Mouse (Mus musculus) stomach, embryonic 16.5 days (tissue): ENCODE data around the gene Vtcn1. TPM values are rescaled to one million over a fixed set of nuclear protein-coding genes. Genes with fewer than 3 reads are reported as not detected.

ENCODE experiments used
- ATAC-seq: fragments of 200-750 bp; cut with Nextera tagmentation; 2 replicates; pipeline ENCODE4 v1.8.0; 2017; ENCODE audit warnings: moderate number of reproducible peaks, moderate TSS enrichment; ENCODE audit not compliant: insufficient read depth, low FRiP score
- H3K27ac ChIP-seq: fragments of 300-500 bp; sonication (generic); 2 replicates; pipeline ENCODE4 v1.5.1; 2014; ENCODE audit warnings: low read length
- H3K27me3 ChIP-seq: fragments of 300-500 bp; sonication (generic); 2 replicates; pipeline ENCODE4 v1.6.1; 2014; ENCODE audit warnings: low read length, control low read depth, mixed read lengths; ENCODE audit not compliant: control insufficient read depth, insufficient read depth
- H3K36me3 ChIP-seq: fragments of 300-500 bp; sonication (generic); 2 replicates; pipeline ENCODE4 v1.6.1; 2014; ENCODE audit warnings: low read length; ENCODE audit not compliant: control insufficient read depth, insufficient read depth
- H3K4me1 ChIP-seq: fragments of 300-500 bp; sonication (generic); 2 replicates; pipeline ENCODE4 v1.6.1; 2014; ENCODE audit warnings: low read length, control low read depth, mixed read lengths; ENCODE audit not compliant: control insufficient read depth, insufficient read depth
- H3K4me2 ChIP-seq: fragments of 300-500 bp; sonication (generic); 2 replicates; pipeline ENCODE4 v1.6.1; 2014; ENCODE audit warnings: low read depth, low read length, mixed read lengths
- H3K4me3 ChIP-seq: fragments of 300-500 bp; sonication (generic); replicated peaks from 2 replicates; pipeline ENCODE4 v1.5.1; 2014; ENCODE audit warnings: mild to moderate bottlenecking, low read length
- H3K9ac ChIP-seq: fragments of 300-500 bp; sonication (generic); 2 replicates; pipeline ENCODE4 v1.6.1; 2014; ENCODE audit warnings: low read length
- H3K9me3 ChIP-seq: fragments of 300-500 bp; sonication (generic); replicated peaks from 2 replicates; pipeline ENCODE4 v1.6.1; 2016; ENCODE audit warnings: low read length, control low read depth; ENCODE audit not compliant: control insufficient read depth
- WGBS: fragments of 180-500 bp; shearing (Covaris S2); extraction: QIAGEN DNeasy Blood & Tissue Kit; methylation state at CpG from one replicate; pipeline ENCODE4 v1.1.7; 2014; 5-methylcytosine and 5-hydroxymethylcytosine counted together
- polyA plus RNA-seq: library from polyadenylated mRNA; unstranded; fragments of >200 nt; fragmentation: Nextera tagmentation; extraction: Ambion mirVana; gene quantifications from 2 replicates; pipeline ENCODE4 v1.2.1, GENCODE M21; 2015

Vtcn1 gene
- polyA plus RNA-seq, 1 experiment from 2014 or later: 2.1 TPM

GRCm38 (mm10) chr3:100906916-100907315 is 81.7 kb downstream of the Vtcn1 start:
- WGBS: 34% methylated on average over 3 of the region's 3 CpGs
- ATAC-seq: no peak

GRCm38 (mm10) chr3:100908594-100908993 is 83.3 kb downstream of the Vtcn1 start:
- Histone ChIP-seq H3K4me3 (no peak overlapping the region), H3K36me3 (no peaks in the 10 kb centered on the region), H3K4me1 (peaks cover 3% of the 10 kb centered on the region; the same call in 1 of the 2 replicates), H3K9ac (no peak overlapping the region), H3K27me3 (no peaks in the 10 kb centered on the region), H3K27ac (no peak overlapping the region), H3K9me3 (no peaks in the 10 kb centered on the region), H3K4me2 (0 out of 2 replicates have a peak overlapping the region, but pooled peaks have one; percentile 3)
- 38% methylated on average over 6 of the region's 6 CpGs for WGBS
- no peak for ATAC-seq

More at GRCm38 (mm10) chr3:100906916-100907315, 81.7 kb downstream of the Vtcn1 start:
- Histone ChIP-seq H3K4me3 (no peak overlapping the region), H3K27me3 (no peaks in the 10 kb centered on the region), H3K4me1 (peaks cover 3% of the 10 kb centered on the region; the same call in 1 of the 2 replicates), H3K36me3 (no peaks in the 10 kb centered on the region), H3K27ac (no peak overlapping the region), H3K9me3 (no peaks in the 10 kb centered on the region), H3K9ac (no peak overlapping the region), H3K4me2 (no peak overlapping the region)

- Histone ChIP-seq H3K27me3 (no peaks in the 10 kb centered on the region), H3K9ac (no peak overlapping the region; the same call in 1 of the 2 replicates), H3K4me3 (no peak overlapping the region), H3K36me3 (no peaks in the 10 kb centered on the region), H3K4me2 (no peak overlapping the region), H3K27ac (peak overlapping the region; percentile 61; the same call in 1 of the 2 replicates), H3K9me3 (no peaks in the 10 kb centered on the region), H3K4me1 (peaks cover 3% of the 10 kb centered on the region; the same call in 1 of the 2 replicates)
- 32% methylated on average over 5 of the region's 5 CpGs for WGBS
- no peak for ATAC-seq
Observed at GRCm38 (mm10) chr3:100910621-100911020, 85.4 kb downstream of the Vtcn1 start.

- H3K4me2 ChIP-seq: no peak overlapping the region
- 42% methylated on average over 9 of the region's 9 CpGs for WGBS
- no peak overlapping the region; the same call in 1 of the 2 replicates for H3K9ac ChIP-seq
- no peaks in the 10 kb centered on the region for H3K9me3 ChIP-seq
- no peak overlapping the region for H3K4me3 ChIP-seq
- ATAC-seq: no peak
- no peaks in the 10 kb centered on the region for H3K27me3 ChIP-seq
- H3K4me1 ChIP-seq: peaks cover 3% of the 10 kb centered on the region; the same call in 1 of the 2 replicates
- H3K36me3 ChIP-seq: no peaks in the 10 kb centered on the region
- H3K27ac ChIP-seq: peak overlapping the region; percentile 61
Observed at GRCm38 (mm10) chr3:100911026-100911425, 85.8 kb downstream of the Vtcn1 start.

- Histone ChIP-seq H3K9me3 (no peaks in the 10 kb centered on the region), H3K4me2 (no peak overlapping the region), H3K4me3 (no peak overlapping the region), H3K36me3 (no peaks in the 10 kb centered on the region), H3K9ac (no peak overlapping the region), H3K27ac (no peak overlapping the region), H3K27me3 (no peaks in the 10 kb centered on the region), H3K4me1 (peaks cover 3% of the 10 kb centered on the region; the same call in 1 of the 2 replicates)
- ATAC-seq: peak; percentile 84
- WGBS: 41% methylated on average over 7 of the region's 7 CpGs
Observed at GRCm38 (mm10) chr3:100911498-100912213, 86.4 kb downstream of the Vtcn1 start.

- no peak for ATAC-seq
- Histone ChIP-seq H3K4me2 (peak overlapping the region; percentile 9; the same call in 1 of the 2 replicates), H3K27me3 (no peaks in the 10 kb centered on the region), H3K4me1 (peaks cover 5% of the 10 kb centered on the region; the same call in 1 of the 2 replicates), H3K27ac (no peak overlapping the region), H3K9me3 (no peaks in the 10 kb centered on the region), H3K36me3 (no peaks in the 10 kb centered on the region), H3K4me3 (no peak overlapping the region), H3K9ac (no peak overlapping the region)
- 13% methylated on average over 7 of the region's 7 CpGs for WGBS
Observed at GRCm38 (mm10) chr3:100916844-100917243, 91.6 kb downstream of the Vtcn1 start.

GRCm38 (mm10) chr3:100920611-100921140 is 95.4 kb downstream of the Vtcn1 start:
- Histone ChIP-seq H3K4me3 (no peak overlapping the region), H3K36me3 (no peaks in the 10 kb centered on the region), H3K9me3 (no peaks in the 10 kb centered on the region), H3K27ac (no peak overlapping the region), H3K27me3 (no peaks in the 10 kb centered on the region), H3K4me2 (no peak overlapping the region), H3K4me1 (peaks cover 28% of the 10 kb centered on the region), H3K9ac (no peak overlapping the region)
- ATAC-seq: no peak
- WGBS: 78% methylated on average over 9 of the region's 9 CpGs

GRCm38 (mm10) chr3:100921825-100922505 is 96.7 kb downstream of the Vtcn1 start, which contains the start of gene Trim45:
Gene Trim45, plus strand, starts transcription at chr3:100922202.
- no peaks in the 10 kb centered on the region for H3K36me3 ChIP-seq
- H3K4me2 ChIP-seq: peak within 1 kb of the TSS; percentile 80
- no peaks in the 10 kb centered on the region for H3K27me3 ChIP-seq
- ATAC-seq: peak; percentile 98
- peak within 1 kb of the TSS; percentile 88 for H3K27ac ChIP-seq
- under 1% methylated on average over 39 of the region's 39 CpGs for WGBS
- peak within 1 kb of the TSS; percentile 76 for H3K4me3 ChIP-seq
- no peaks in the 10 kb centered on the region for H3K9me3 ChIP-seq
- H3K9ac ChIP-seq: peak within 1 kb of the TSS; percentile 90
- peaks cover 33% of the 10 kb centered on the region for H3K4me1 ChIP-seq
